Mouse (Mus musculus) cerebellum, adult 2 months (tissue): Measurements from ENCODE around the gene Creg2.

Experiments
- CTCF ChIP-seq: fragments of 200-500 bp; IDR thresholded peaks from 2 replicates; pipeline ENCODE4 v1.5.1; 2011; ENCODE audit warnings: low read depth, mild to moderate bottlenecking, control low read depth, low read length, moderate library complexity, borderline replicate concordance; ENCODE audit not compliant: insufficient read depth
- POLR2A ChIP-seq: fragments of 200-500 bp; IDR thresholded peaks from 2 replicates; pipeline ENCODE4 v1.6.1; 2011; ENCODE audit warnings: low read length, control low read depth, borderline replicate concordance; ENCODE audit not compliant: insufficient read depth

DNA sequence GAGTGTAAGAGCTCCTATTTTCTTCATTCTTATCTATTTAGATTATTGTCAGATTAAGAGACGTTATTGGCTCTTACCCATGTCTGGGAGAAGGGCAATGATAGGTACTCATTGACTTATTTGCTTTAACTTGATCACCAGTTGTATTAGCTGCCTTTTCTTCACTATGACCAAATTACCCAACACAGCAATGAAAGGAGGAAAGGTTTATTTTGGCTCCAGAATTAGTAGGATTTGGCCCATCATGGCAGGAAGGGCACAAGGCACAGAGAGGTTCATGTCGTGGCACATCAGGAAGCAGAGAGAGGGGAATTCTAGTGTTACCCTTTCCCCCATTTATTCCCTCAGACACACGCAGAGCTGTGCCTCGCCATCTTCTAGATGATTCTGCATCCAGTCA lies 1.8 kb upstream of the Creg2 start:
- TF ChIP-seq POLR2A: no peak
- no peak for TF ChIP-seq CTCF
